Mouse (Mus musculus): Measurements from ENCODE around the gene Iqgap2. TPM values are rescaled to one million over a fixed set of nuclear protein-coding genes. Genes with fewer than 3 reads are reported as not detected.

Iqgap2 gene
- polyA plus RNA-seq, 1 experiment from 2014 or later, result 25.3 TPM

- no peaks in the 10 kb centered on the region for H3K9me3 ChIP-seq (ENCODE audit: control insufficient read depth, low read depth, low read length)
- ATAC-seq (ENCODE audit: insufficient number of reproducible peaks, insufficient read depth, low FRiP score, low read depth), result peak; percentile 42; the same call in 1 of the 2 replicates
- 59% methylated on average over 14 of the region's 14 CpGs for WGBS
These were observed 172.1 kb downstream of the Iqgap2 start for GRCm38 (mm10) chr13:95719320-95720232.

GRCm38 (mm10) chr13:95715356-95715755 is 176.4 kb downstream of the Iqgap2 start:
- no peak overlapping the region for H3K27ac ChIP-seq (ENCODE audit: low read length)
- 67% methylated on average over 4 of the region's 4 CpGs for WGBS
- no peak overlapping the region for H3K9ac ChIP-seq (replicated peaks; ENCODE audit: low read depth, low read length)
- no peaks in the 10 kb centered on the region for H3K4me1 ChIP-seq (ENCODE audit: control insufficient read depth, insufficient read depth, low read length)
- no peaks in the 10 kb centered on the region for H3K9me3 ChIP-seq (ENCODE audit: control insufficient read depth, low read depth, low read length)
- no peaks in the 10 kb centered on the region for H3K36me3 ChIP-seq (ENCODE audit: control insufficient read depth, insufficient read depth, low read length)
- H3K4me2 ChIP-seq (replicated peaks; ENCODE audit: low read depth, low read length), result no peak overlapping the region
- no peaks in the 10 kb centered on the region for H3K27me3 ChIP-seq (ENCODE audit: control insufficient read depth, insufficient read depth, low read length)
- no peak for ATAC-seq (ENCODE audit: insufficient number of reproducible peaks, insufficient read depth, low FRiP score, low read depth)
- H3K4me3 ChIP-seq (ENCODE audit: low read depth, low read length), result no peak overlapping the region

More at GRCm38 (mm10) chr13:95719320-95720232, 172.1 kb downstream of the Iqgap2 start:
- Histone ChIP-seq H3K27ac (ENCODE audit: low read length) (no peak overlapping the region), H3K9ac (replicated peaks; ENCODE audit: low read depth, low read length) (no peak overlapping the region), H3K27me3 (ENCODE audit: control insufficient read depth, insufficient read depth, low read length) (no peaks in the 10 kb centered on the region), H3K4me2 (replicated peaks; ENCODE audit: low read depth, low read length) (no peak overlapping the region), H3K4me3 (ENCODE audit: low read depth, low read length) (no peak overlapping the region), H3K36me3 (ENCODE audit: control insufficient read depth, insufficient read depth, low read length) (0 out of 2 replicates have a peak, but pooled peaks cover 3% of the 10 kb centered on the region), H3K4me1 (ENCODE audit: control insufficient read depth, insufficient read depth, low read length) (no peaks in the 10 kb centered on the region)

DNA sequence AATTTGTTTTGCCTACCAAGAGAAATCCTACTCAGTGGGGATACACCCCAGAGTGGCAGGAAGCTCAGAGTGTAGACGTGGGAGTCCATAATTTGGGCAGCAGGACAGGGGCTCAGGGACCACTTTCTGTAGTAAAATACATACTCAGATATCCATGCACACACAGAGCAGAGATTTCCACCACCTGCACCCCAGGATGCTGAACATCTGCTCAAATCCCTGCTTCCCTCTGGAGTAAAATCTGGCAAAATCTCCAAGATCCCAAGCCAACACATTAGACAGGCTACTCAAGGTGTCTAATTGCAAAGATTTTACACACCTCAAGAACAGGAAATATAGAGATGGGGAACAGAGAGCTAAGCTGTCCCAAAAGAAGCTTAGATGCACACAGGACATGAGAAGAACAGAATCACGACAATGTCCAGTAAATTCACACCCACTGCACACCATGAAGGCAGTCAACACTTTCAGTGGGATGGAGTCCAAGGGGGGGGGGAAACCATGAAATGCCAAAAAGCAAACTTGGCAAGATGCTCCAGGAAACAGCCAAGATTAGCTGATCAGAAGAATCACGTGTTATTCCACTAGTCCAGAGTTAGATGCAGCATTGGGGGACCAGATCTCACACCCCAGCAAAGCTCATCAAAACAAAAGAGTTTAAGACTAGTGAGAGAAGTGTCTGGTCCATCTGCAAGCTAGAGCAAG is 177.3 kb downstream of the Iqgap2 start:
- 62% methylated on average over 3 of the region's 3 CpGs for WGBS
- Histone ChIP-seq H3K9ac (replicated peaks; ENCODE audit: low read depth, low read length) (no peak overlapping the region), H3K4me3 (ENCODE audit: low read depth, low read length) (no peak overlapping the region), H3K27me3 (ENCODE audit: control insufficient read depth, insufficient read depth, low read length) (no peaks in the 10 kb centered on the region), H3K4me1 (ENCODE audit: control insufficient read depth, insufficient read depth, low read length) (no peaks in the 10 kb centered on the region), H3K27ac (ENCODE audit: low read length) (no peak overlapping the region), H3K36me3 (ENCODE audit: control insufficient read depth, insufficient read depth, low read length) (no peaks in the 10 kb centered on the region), H3K9me3 (ENCODE audit: control insufficient read depth, low read depth, low read length) (no peaks in the 10 kb centered on the region), H3K4me2 (replicated peaks; ENCODE audit: low read depth, low read length) (no peak overlapping the region)
- ATAC-seq (ENCODE audit: insufficient number of reproducible peaks, insufficient read depth, low FRiP score, low read depth), result no peak

DNA sequence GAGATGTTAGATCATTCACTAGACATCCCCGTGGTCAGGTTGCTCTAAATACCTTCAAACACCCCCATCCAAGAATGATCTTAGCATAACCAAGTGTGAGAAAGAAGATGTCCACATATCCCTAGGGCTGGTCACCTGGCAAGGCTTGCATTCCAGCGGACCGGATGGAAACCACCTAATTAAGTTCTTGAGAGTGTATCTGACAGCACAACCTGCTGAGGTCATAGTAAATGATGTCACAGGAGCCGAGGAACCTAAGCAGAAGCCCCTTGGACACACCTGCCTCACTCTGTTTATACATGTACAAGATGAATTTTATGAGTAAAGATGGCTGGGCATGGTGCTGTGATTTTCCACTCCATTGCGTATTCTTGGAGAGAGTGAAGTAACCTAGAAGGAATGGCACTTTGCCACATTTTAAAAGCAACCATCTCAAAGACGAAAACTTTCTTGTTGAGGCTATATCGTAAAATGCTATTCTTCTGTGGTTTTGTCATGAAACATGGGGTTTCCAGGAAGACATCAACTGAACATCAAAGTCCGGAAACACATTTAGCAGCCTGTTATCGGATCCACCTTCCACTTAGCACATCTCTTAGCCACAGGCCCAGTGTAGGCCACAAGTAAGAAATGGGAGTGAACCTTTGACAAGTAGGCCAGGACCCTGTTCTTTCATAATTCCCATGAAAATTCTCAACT is 179.0 kb downstream of the Iqgap2 start:
- Histone ChIP-seq H3K4me3 (ENCODE audit: low read depth, low read length) (no peak overlapping the region), H3K9ac (replicated peaks; ENCODE audit: low read depth, low read length) (no peak overlapping the region), H3K36me3 (ENCODE audit: control insufficient read depth, insufficient read depth, low read length) (no peaks in the 10 kb centered on the region), H3K9me3 (ENCODE audit: control insufficient read depth, low read depth, low read length) (no peaks in the 10 kb centered on the region), H3K27me3 (ENCODE audit: control insufficient read depth, insufficient read depth, low read length) (no peaks in the 10 kb centered on the region), H3K27ac (ENCODE audit: low read length) (no peak overlapping the region), H3K4me1 (ENCODE audit: control insufficient read depth, insufficient read depth, low read length) (no peaks in the 10 kb centered on the region), H3K4me2 (replicated peaks; ENCODE audit: low read depth, low read length) (no peak overlapping the region)
- ATAC-seq (ENCODE audit: insufficient number of reproducible peaks, insufficient read depth, low FRiP score, low read depth), result no peak
- 83% methylated on average over 9 of the region's 9 CpGs for WGBS

DNA sequence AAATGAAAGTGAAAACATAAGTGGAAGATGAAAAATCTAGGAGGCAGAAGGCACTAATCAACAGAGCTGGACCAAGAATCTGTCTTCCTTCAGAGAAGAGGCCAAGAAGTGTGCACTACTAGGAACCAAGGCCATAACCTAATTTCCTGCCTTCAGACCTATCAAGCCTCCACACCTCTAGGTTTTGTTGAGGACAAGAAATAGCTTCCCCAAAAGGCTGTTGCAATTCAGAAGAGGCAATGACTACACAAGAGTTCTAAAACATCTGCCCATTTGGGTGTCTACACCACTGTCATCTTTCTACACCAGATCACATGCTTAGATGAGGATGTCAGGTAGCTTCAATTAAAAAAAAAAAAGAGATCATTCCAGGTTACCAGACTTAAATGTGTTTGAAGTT is 179.7 kb downstream of the Iqgap2 start:
- no peaks in the 10 kb centered on the region for H3K36me3 ChIP-seq (ENCODE audit: control insufficient read depth, insufficient read depth, low read length)
- no peak overlapping the region for H3K4me3 ChIP-seq (ENCODE audit: low read depth, low read length)
- no peaks in the 10 kb centered on the region for H3K27me3 ChIP-seq (ENCODE audit: control insufficient read depth, insufficient read depth, low read length)
- H3K27ac ChIP-seq (ENCODE audit: low read length), result no peak overlapping the region
- H3K4me1 ChIP-seq (ENCODE audit: control insufficient read depth, insufficient read depth, low read length), result no peaks in the 10 kb centered on the region
- H3K9ac ChIP-seq (replicated peaks; ENCODE audit: low read depth, low read length), result no peak overlapping the region
- H3K4me2 ChIP-seq (replicated peaks; ENCODE audit: low read depth, low read length), result no peak overlapping the region
- ATAC-seq (ENCODE audit: insufficient number of reproducible peaks, insufficient read depth, low FRiP score, low read depth), result no peak
- no peaks in the 10 kb centered on the region for H3K9me3 ChIP-seq (ENCODE audit: control insufficient read depth, low read depth, low read length)

GRCm38 (mm10) chr13:95705589-95705988 is 186.1 kb downstream of the Iqgap2 start:
- H3K27me3 ChIP-seq (ENCODE audit: control insufficient read depth, insufficient read depth, low read length), result no peaks in the 10 kb centered on the region
- no peaks in the 10 kb centered on the region for H3K4me1 ChIP-seq (ENCODE audit: control insufficient read depth, insufficient read depth, low read length)
- WGBS, result 74% methylated on average over 6 of the region's 6 CpGs
- H3K9me3 ChIP-seq (ENCODE audit: control insufficient read depth, low read depth, low read length), result no peaks in the 10 kb centered on the region
- no peak overlapping the region for H3K4me3 ChIP-seq (ENCODE audit: low read depth, low read length)
- no peak overlapping the region for H3K4me2 ChIP-seq (replicated peaks; ENCODE audit: low read depth, low read length)
- peak; percentile 80 for ATAC-seq (ENCODE audit: insufficient number of reproducible peaks, insufficient read depth, low FRiP score, low read depth)
- no peak overlapping the region for H3K27ac ChIP-seq (ENCODE audit: low read length)
- no peaks in the 10 kb centered on the region for H3K36me3 ChIP-seq (ENCODE audit: control insufficient read depth, insufficient read depth, low read length)
- no peak overlapping the region for H3K9ac ChIP-seq (replicated peaks; ENCODE audit: low read depth, low read length)

DNA sequence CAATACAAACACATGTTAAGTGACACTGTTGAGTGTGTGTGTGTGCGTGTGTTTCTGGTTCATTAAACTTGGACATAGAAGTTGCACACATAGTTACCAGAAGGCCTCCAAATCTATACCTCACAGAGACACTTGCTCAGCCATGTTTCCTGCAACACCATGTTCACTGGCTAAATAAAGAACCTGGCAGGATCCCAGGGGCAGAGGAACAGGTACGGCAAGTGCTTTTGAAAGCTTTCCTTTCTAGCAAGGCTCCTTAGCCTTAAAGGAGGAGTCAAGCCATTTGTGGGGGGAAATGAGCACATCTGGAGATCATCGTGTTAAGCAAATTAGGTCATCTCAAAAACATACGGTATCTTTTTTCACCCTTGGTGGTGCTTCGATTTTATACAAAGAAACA is 188.3 kb downstream of the Iqgap2 start:
- 64% methylated on average over 5 of the region's 5 CpGs for WGBS
- ATAC-seq (ENCODE audit: insufficient number of reproducible peaks, insufficient read depth, low FRiP score, low read depth), result no peak
- no peaks in the 10 kb centered on the region for H3K4me1 ChIP-seq (ENCODE audit: control insufficient read depth, insufficient read depth, low read length)
- H3K4me3 ChIP-seq (ENCODE audit: low read depth, low read length), result no peak overlapping the region
- H3K36me3 ChIP-seq (ENCODE audit: control insufficient read depth, insufficient read depth, low read length), result no peaks in the 10 kb centered on the region
- no peak overlapping the region for H3K9ac ChIP-seq (replicated peaks; ENCODE audit: low read depth, low read length)
- H3K27ac ChIP-seq (ENCODE audit: low read length), result no peak overlapping the region
- no peaks in the 10 kb centered on the region for H3K27me3 ChIP-seq (ENCODE audit: control insufficient read depth, insufficient read depth, low read length)
- no peak overlapping the region for H3K4me2 ChIP-seq (replicated peaks; ENCODE audit: low read depth, low read length)
- H3K9me3 ChIP-seq (ENCODE audit: control insufficient read depth, low read depth, low read length), result no peaks in the 10 kb centered on the region

GRCm38 (mm10) chr13:95697874-95698273 is 193.8 kb downstream of the Iqgap2 start:
- Histone ChIP-seq H3K4me1 (ENCODE audit: control insufficient read depth, insufficient read depth, low read length) (no peaks in the 10 kb centered on the region), H3K4me2 (replicated peaks; ENCODE audit: low read depth, low read length) (no peak overlapping the region), H3K9me3 (ENCODE audit: control insufficient read depth, low read depth, low read length) (no peaks in the 10 kb centered on the region), H3K27me3 (ENCODE audit: control insufficient read depth, insufficient read depth, low read length) (no peaks in the 10 kb centered on the region), H3K27ac (ENCODE audit: low read length) (0 out of 2 replicates have a peak overlapping the region, but pooled peaks have one; percentile 4), H3K36me3 (ENCODE audit: control insufficient read depth, insufficient read depth, low read length) (no peaks in the 10 kb centered on the region), H3K4me3 (ENCODE audit: low read depth, low read length) (no peak overlapping the region), H3K9ac (replicated peaks; ENCODE audit: low read depth, low read length) (no peak overlapping the region)
- ATAC-seq (ENCODE audit: insufficient number of reproducible peaks, insufficient read depth, low FRiP score, low read depth), result no peak
- WGBS, result 39% methylated on average over 6 of the region's 6 CpGs

Data from stomach, embryonic 14.5 days (tissue).